31 mouse cellular contexts compared by ENCODE assay signal in the genomic region with DNA sequence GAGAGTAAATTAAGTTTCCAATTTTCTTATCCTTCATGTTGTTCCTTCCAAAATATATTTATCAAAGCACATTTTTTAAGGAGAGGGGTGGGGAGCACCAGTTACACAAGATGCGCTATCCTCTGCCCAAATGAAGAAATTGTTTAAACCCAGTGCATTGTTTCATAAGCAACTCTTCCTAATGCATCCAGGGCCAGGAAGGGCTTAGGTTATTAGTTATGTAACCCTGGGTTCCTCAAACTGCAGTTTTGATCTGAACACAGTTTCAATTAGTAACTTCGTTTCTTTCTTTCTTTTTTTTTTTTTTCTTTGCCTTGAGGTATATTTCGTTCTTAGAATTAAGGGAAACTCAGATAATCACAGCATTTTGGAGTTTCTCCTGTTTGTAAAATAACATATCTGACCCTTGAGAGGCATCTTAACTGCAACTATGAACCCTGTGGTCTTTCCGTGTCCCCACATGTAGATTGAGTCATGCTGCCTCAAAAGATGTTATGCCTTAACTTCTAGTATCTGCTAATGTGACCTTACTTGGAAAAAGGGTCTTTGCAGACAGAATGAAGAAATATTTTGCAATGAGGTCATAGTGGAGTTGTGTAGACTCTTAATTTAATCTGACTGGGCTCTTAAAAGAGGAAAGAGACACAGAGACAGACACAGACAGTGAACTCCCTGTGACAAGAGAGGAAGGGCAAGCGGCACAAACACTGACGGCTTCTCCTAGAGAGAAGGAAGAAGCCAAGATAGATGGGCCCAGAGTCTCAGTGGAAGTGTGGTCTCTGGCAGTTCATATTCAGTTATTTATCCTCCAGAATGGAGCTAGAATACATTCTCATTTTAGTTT.
DNase-seq lines count a peak whose midpoint lies in the region; ATAC-seq and TF ChIP-seq lines count a peak whose summit lies in the region.
"Had no signal": no experiment of that assay in that cellular context is flagged by ENCODE, and none has a peak within 500 bp of the region (broad histone marks: within the 10 kb centered on the region; RNA-seq: fewer than 3 reads in every experiment).

No protein-coding gene starts in this region.

- H3K9me3 ChIP-seq in heart, postnatal 0 days (replicated peaks; ENCODE audit: control insufficient read depth, low read length), result no peaks in the 10 kb centered on the region
- H3K9me3 ChIP-seq in midbrain, embryonic 10.5 days (replicated peaks), result no peaks in the 10 kb centered on the region
- no peaks in the 10 kb centered on the region for H3K9me3 ChIP-seq in midbrain, postnatal 0 days (ENCODE audit: low read length)
- H3K9me3 ChIP-seq: forebrain, embryonic 13.5 days; heart, embryonic 10.5 days; heart, embryonic 15.5 days; hindbrain, embryonic 12.5 days; intestine, embryonic 15.5 days; limb, embryonic 12.5 days; liver, embryonic 13.5 days; neural tube, embryonic 13.5 days had no signal

- no peaks in the 10 kb centered on the region for H3K79me2 ChIP-seq in macrophage (ENCODE audit: inconsistent target)

- no peak overlapping the region for H3K27ac ChIP-seq in heart, postnatal 0 days (ENCODE audit: low read depth)
- no peak overlapping the region for H3K27ac ChIP-seq in midbrain, embryonic 10.5 days (replicated peaks)
- no peak overlapping the region for H3K27ac ChIP-seq in midbrain, postnatal 0 days (ENCODE audit: low read depth, low read length)
- peak overlapping the region; percentile 13; the same call in 1 of the 2 replicates for H3K27ac ChIP-seq in macrophage
- H3K27ac ChIP-seq: forebrain, embryonic 13.5 days; heart, embryonic 10.5 days; heart, embryonic 15.5 days; hindbrain, embryonic 12.5 days; hindbrain, postnatal 0 days; intestine, embryonic 15.5 days; layer of hippocampus, adult 2 months; left cerebral cortex, adult 2 months; limb, embryonic 12.5 days; liver, embryonic 13.5 days; neural tube, embryonic 13.5 days had no signal

- peaks cover 12% of the 10 kb centered on the region for H3K4me1 ChIP-seq in heart, postnatal 0 days (ENCODE audit: control insufficient read depth, insufficient read depth)
- H3K4me1 ChIP-seq in midbrain, embryonic 10.5 days, result peaks cover 6% of the 10 kb centered on the region; the same call in 1 of the 2 replicates
- no peaks in the 10 kb centered on the region for H3K4me1 ChIP-seq in midbrain, postnatal 0 days (ENCODE audit: insufficient read depth, low read length)
- H3K4me1 ChIP-seq: forebrain, embryonic 13.5 days; hindbrain, embryonic 12.5 days; intestine, embryonic 15.5 days; neural tube, embryonic 13.5 days had no signal

- peak; percentile 0 for DNase-seq in heart, postnatal 0 days (ENCODE audit: low spot score)
- no peak for DNase-seq in heart, postnatal 4 days
- DNase-seq in midbrain, embryonic 10.5 days (ENCODE audit: low spot score), result peak; percentile 2
- DNase-seq in midbrain, postnatal 0 days (ENCODE audit: low spot score), result no peak
- DNase-seq in thymus, postnatal 25 days, result no peak
- no peak for DNase-seq in thymus, postnatal 0 days (ENCODE audit: low spot score)
- DNase-seq: adrenal gland, adult 2 months; B cell, adult 2 months; cerebellum, adult 2 months; cerebellum, postnatal 25 days; gastrocnemius, postnatal 36 days; kidney, adult 2 months; kidney, postnatal 36 days; liver, embryonic 13.5 days; lung, adult 2 months; lung, postnatal 4 days; retina, postnatal 1 day; right cerebral cortex, postnatal 14 days had no signal

- no peaks in the 10 kb centered on the region for H3K27me3 ChIP-seq in heart, postnatal 0 days (ENCODE audit: control insufficient read depth, insufficient read depth, low read length)
- H3K27me3 ChIP-seq in midbrain, embryonic 10.5 days (ENCODE audit: low read depth, poor library complexity, severe bottlenecking), result no peaks in the 10 kb centered on the region
- H3K27me3 ChIP-seq in midbrain, postnatal 0 days (ENCODE audit: insufficient read depth, low read length), result no peaks in the 10 kb centered on the region
- H3K27me3 ChIP-seq: forebrain, embryonic 13.5 days; heart, embryonic 15.5 days; hindbrain, embryonic 12.5 days; intestine, embryonic 15.5 days; limb, embryonic 12.5 days; liver, embryonic 13.5 days; neural tube, embryonic 13.5 days had no signal

- WGBS in heart, postnatal 0 days, result 77% methylated on average over 6 of the region's 6 CpGs
- WGBS in midbrain, embryonic 10.5 days, result 88% methylated on average over 6 of the region's 6 CpGs
- 90% methylated on average over 6 of the region's 6 CpGs for WGBS in midbrain, postnatal 0 days
- WGBS in macrophage (ENCODE audit: missing documents), result 3% methylated on average over 5 of the region's 6 CpGs

- no peak overlapping the region for H3K4me2 ChIP-seq in heart, postnatal 0 days (ENCODE audit: low read depth, low read length)
- H3K4me2 ChIP-seq in midbrain, postnatal 0 days (ENCODE audit: low read depth, low read length, poor library complexity, severe bottlenecking), result no peak overlapping the region
- H3K4me2 ChIP-seq: forebrain, embryonic 13.5 days; heart, embryonic 15.5 days; hindbrain, embryonic 12.5 days; intestine, embryonic 15.5 days; limb, embryonic 12.5 days; liver, embryonic 13.5 days; midbrain, embryonic 11.5 days; neural tube, embryonic 13.5 days had no signal

- no peak for ATAC-seq in heart, postnatal 0 days (ENCODE audit: insufficient read depth, low read depth)
- no peak for ATAC-seq in midbrain, postnatal 0 days (ENCODE audit: low FRiP score)
- ATAC-seq: forebrain, embryonic 13.5 days; hindbrain, postnatal 0 days; intestine, embryonic 15.5 days; midbrain, embryonic 16.5 days had no signal

- no peak for TF ChIP-seq CTCF in heart, postnatal 0 days (IDR thresholded peaks at IDR 0.05; ENCODE audit: low read depth)
- no peak for TF ChIP-seq CTCF in midbrain, postnatal 0 days (IDR thresholded peaks at IDR 0.05)

- no peak overlapping the region for H3K9ac ChIP-seq in heart, postnatal 0 days (replicated peaks; ENCODE audit: low read depth, low read length)
- H3K9ac ChIP-seq in midbrain, postnatal 0 days (replicated peaks; ENCODE audit: low read length, poor library complexity, severe bottlenecking), result no peak overlapping the region
- H3K9ac ChIP-seq: forebrain, embryonic 13.5 days; heart, embryonic 15.5 days; hindbrain, embryonic 12.5 days; intestine, embryonic 15.5 days; limb, embryonic 12.5 days; liver, embryonic 13.5 days; neural tube, embryonic 13.5 days had no signal

- TF ChIP-seq EP300 in heart, postnatal 0 days (IDR thresholded peaks at IDR 0.05; ENCODE audit: low read depth), result no peak

- H3K36me3 ChIP-seq in heart, postnatal 0 days (replicated peaks; ENCODE audit: control insufficient read depth, insufficient read depth, low read length), result no peaks in the 10 kb centered on the region
- H3K36me3 ChIP-seq in midbrain, embryonic 10.5 days, result no peaks in the 10 kb centered on the region
- H3K36me3 ChIP-seq in midbrain, postnatal 0 days (ENCODE audit: insufficient read depth, low read length), result no peaks in the 10 kb centered on the region
- no peaks in the 10 kb centered on the region for H3K36me3 ChIP-seq in macrophage (ENCODE audit: inconsistent target)
- H3K36me3 ChIP-seq: heart, embryonic 10.5 days; heart, embryonic 15.5 days; hindbrain, embryonic 12.5 days; intestine, embryonic 15.5 days; limb, embryonic 12.5 days; liver, embryonic 13.5 days; neural tube, embryonic 13.5 days had no signal

- no peak overlapping the region for H3K4me3 ChIP-seq in heart, postnatal 0 days (ENCODE audit: low read depth, low read length)
- no peak overlapping the region for H3K4me3 ChIP-seq in midbrain, embryonic 10.5 days
- no peak overlapping the region for H3K4me3 ChIP-seq in midbrain, postnatal 0 days (ENCODE audit: low read depth, low read length)
- no peak overlapping the region; the same call in 1 of the 2 replicates for H3K4me3 ChIP-seq in macrophage (ENCODE audit: inconsistent target)
- H3K4me3 ChIP-seq: forebrain, embryonic 13.5 days; heart, embryonic 10.5 days; heart, embryonic 15.5 days; hindbrain, embryonic 12.5 days; intestine, embryonic 15.5 days; layer of hippocampus, adult 2 months; left cerebral cortex, adult 2 months; limb, embryonic 12.5 days; liver, embryonic 13.5 days; neural tube, embryonic 13.5 days had no signal

Comparison
In these comparisons a context has a peak if more than half of its experiments do, and no peak if none do; other contexts are left out.
1. DNase-seq: peak in heart, postnatal 0 days (single experiment) and midbrain, embryonic 10.5 days (single experiment); none in heart, postnatal 4 days (single experiment), midbrain, postnatal 0 days (single experiment), thymus, postnatal 25 days (single experiment) and thymus, postnatal 0 days (single experiment).